Mouse (Mus musculus): ENCODE results near the gene Atp5b. TPM values are rescaled to one million over a fixed set of nuclear protein-coding genes. Genes with fewer than 3 reads are reported as not detected.
"Not testable (repeated sequence)": the region's sequence is repeated elsewhere in the genome, so short reads cannot be mapped to it uniquely, and the experiment has no call there.

Atp5b gene
- total RNA-seq, 2 experiments from 2014 or later: 1,718 to 1,797 TPM

DNA sequence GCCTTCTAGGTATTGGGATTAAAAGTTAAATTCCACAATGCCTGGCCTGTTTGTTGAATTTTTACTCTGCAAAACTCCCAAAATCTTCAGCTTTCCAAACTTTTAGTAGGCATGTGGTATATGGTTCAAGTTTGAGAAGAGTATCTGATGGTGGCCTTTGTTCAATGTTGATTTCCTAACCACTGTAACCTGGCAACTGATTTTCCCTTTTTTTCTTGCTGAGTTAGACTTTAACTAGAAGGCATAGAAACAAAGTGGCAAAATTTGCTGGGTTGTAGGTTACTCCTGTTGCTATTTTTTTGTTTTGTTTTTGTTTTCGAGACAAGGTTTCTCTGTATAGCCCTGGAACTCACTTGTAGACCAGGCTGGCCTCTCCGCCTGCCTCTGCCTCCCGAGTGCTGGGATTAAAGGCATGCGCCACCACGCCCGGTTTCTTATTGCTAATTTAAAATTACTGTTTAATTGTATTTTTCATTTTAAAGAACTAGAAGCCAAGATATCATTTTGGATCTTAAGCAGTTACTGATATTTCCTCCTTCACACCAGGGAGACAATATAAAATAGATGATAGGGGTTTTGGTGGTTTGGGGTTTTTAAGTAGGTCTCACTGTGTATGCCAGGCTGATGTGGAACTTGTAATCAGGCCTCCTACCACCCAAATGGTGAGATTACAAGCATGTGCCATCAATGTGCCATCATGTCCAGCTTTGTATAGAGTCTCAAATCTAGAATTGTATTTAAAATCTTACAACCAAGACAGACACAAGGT, 20.7 kb upstream of the Atp5b start:
- no peak for DNase-seq (ENCODE audit: low spot score in 2 of 2)

DNA sequence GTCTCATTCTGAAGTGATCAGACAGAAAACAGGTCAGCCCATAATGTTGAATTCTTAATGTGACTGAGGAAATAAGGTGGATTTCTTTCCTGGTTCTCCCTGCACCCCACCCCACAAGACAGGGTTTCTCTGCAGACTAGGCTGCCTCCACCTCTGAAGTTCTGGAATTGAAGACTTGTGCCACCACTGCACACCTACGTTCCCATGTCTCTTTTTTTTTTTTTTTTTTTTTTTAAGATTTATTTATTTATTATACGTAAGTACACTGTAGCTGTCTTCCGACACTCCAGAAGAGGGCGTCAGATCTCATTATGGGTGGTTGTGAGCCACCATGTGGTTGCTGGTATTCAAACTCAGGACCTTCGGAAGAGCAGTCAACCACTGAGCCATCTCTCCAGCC, 17.0 kb upstream of the Atp5b start:
- DNase-seq (ENCODE audit: low spot score in 2 of 2): no peak

- DNase-seq (ENCODE audit: low spot score in 2 of 2): no peak
Observed at GRCm38 (mm10) chr10:128069201-128069600, 13.9 kb upstream of the Atp5b start.

- DNase-seq (ENCODE audit: low spot score in 2 of 2): not testable (repeated sequence)
Observed at GRCm38 (mm10) chr10:128070432-128070831, 12.6 kb upstream of the Atp5b start.

DNA sequence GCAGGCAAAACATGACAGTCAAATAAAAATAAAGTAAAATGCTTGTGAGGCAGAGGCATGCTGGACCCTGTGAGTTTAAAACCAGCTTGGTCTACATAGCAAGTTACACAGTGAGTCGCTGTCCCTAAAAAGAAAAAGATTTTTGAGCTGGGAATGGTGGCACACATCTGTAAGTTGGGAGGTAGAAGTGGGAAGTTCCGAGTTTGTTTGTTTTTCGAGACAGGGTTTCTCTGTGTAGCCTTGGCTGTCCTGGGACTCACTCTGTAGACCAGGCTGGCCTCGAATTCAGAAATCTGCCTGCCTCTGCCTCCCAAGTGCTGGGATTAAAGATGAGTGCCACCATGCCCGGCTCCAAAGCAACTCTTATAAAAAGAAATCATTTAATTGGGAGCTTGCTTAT, 4.8 kb upstream of the Atp5b start:
- not testable (repeated sequence) for DNase-seq (ENCODE audit: low spot score in 2 of 2)

- DNase-seq (ENCODE audit: low spot score in 2 of 2): no peak
Observed at GRCm38 (mm10) chr10:128080496-128080895, 2.6 kb upstream of the Atp5b start.

GRCm38 (mm10) chr10:128081807-128082476, 1.1 kb upstream of the Atp5b start:
- DNase-seq (ENCODE audit: low spot score in 2 of 2): no peak

DNA sequence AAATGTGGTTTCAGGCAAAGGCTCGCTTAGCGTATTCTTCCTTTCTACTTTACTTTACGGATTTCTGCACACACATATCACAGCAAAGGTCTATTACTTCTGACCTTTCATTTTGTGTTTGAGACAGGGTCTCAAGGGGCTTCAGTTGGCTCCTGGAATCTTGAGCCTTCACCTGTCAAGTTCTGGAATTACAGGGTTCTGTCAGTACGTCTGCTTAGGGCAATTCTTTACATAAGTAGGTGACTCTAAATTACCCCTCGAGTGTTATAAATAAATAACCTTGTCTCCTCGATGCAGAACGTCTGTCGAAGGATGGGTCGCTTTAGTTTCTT, 630 bp upstream of the Atp5b start:
- DNase-seq (ENCODE audit: low spot score in 2 of 2): no peak

DNA sequence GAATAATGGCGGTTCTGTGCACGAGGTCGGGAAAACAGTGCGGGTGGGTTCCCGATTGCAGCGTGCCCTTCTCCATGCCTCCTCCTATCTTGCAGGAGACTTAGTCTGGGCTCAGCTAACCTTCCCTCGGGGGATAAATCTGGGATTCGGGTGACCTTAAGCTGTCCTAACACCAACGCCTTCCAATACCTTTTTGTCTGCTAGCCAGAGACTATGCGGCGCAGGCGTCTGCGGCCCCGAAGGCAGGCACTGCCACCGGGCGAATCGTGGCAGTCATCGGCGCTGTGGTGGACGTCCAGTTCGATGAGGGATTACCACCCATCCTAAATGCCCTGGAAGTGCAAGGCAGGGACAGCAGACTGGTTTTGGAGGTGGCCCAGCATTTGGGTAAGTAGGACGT, 615 bp downstream of the Atp5b start:
- peak in 1 of 2 experiments; percentile 36 for DNase-seq (ENCODE audit: low spot score in 2 of 2)

- no peak for DNase-seq (ENCODE audit: low spot score in 2 of 2)
Observed at GRCm38 (mm10) chr10:128084160-128084559, 1.1 kb downstream of the Atp5b start.

DNA sequence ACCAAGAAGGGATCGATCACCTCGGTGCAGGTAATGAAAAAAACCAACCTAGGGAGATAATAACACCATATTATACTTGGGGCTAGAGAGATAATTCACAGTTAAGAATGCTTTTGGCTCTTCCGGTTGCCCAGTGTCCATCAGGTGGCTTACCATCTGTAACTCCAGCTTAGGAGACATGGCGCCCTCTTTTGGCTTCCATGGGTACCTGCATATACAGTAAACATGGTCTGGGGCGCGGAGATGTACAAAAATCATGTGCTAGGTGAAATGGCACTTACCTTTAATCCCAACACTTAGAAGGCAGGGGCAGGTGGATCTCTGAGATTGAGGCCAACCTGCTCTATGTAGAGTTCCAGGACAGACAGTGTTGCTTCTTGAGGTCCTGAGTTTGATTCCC, 3.3 kb downstream of the Atp5b start:
- no peak for DNase-seq (ENCODE audit: low spot score in 2 of 2)

GRCm38 (mm10) chr10:128087216-128087615, 4.1 kb downstream of the Atp5b start:
- DNase-seq (ENCODE audit: low spot score in 2 of 2): not testable (repeated sequence)

- DNase-seq (ENCODE audit: low spot score in 2 of 2): no peak
Observed at GRCm38 (mm10) chr10:128088181-128088580, 5.1 kb downstream of the Atp5b start.

GRCm38 (mm10) chr10:128089842-128090241, 6.8 kb downstream of the Atp5b start:
- DNase-seq (ENCODE audit: low spot score in 2 of 2): no peak

DNA sequence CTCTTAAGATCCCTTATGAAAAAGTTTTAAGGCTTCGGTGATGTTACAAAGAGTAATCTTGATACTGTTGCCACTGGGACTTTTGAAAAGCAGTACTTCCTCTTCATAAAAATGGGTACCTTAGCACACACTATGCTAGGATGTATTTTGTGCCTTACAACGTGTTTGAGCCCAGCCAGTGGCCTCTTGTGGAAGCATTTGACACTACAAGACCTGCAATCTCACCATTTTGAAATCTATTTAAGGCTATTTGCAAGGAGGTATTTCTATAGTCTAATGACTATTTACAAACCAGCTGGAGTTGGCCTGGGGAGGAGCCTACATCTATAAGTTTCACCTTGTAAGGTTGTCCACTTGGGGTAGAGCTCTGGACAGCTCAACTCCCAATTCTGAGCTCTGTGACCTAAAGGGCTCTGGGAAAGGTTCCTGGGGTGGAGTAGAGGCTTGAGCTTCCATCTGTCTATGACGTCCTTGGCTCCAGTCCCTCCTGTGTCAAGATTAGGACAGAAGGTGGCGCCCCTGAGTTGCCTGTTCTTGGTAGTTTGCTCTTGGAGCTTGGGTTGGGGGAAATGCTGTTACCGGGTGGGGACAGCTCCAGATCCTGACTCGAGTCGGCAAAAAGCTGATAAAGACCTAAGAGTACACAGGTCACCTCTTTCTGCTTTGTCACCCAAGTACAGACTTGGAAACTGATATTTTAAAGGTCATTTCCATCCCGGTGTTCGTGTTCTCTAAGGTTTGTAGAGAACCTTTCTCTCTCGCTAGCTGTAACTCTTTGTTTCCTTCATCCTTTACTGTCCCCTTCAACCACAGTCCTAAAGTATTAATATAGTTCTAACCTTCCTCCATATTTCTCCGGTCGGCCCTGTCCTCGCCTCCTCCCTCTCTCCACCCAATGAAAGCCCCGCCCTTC, 7.8 kb downstream of the Atp5b start:
- peak; percentile 84 to 86 for DNase-seq (ENCODE audit: low spot score in 2 of 2)

- DNase-seq (ENCODE audit: low spot score in 2 of 2): peak in 1 of 2 experiments; percentile 21
Observed at GRCm38 (mm10) chr10:128091564-128092505, 8.8 kb downstream of the Atp5b start, which contains the start of gene Baz2a. Baz2a (plus strand) TSS chr10:128091577.

- DNase-seq (ENCODE audit: low spot score in 2 of 2): peak; percentile 70 to 76
Observed at GRCm38 (mm10) chr10:128092506-128093495, 9.7 kb downstream of the Atp5b start.

GRCm38 (mm10) chr10:128093496-128094294, 10.6 kb downstream of the Atp5b start:
- peak in 1 of 2 experiments; percentile 19 for DNase-seq (ENCODE audit: low spot score in 2 of 2)

Data from left cerebral cortex, adult 18-20 months (tissue).